Mouse (Mus musculus) ES-E14 (cell line): ENCODE data around the gene Slc9a6.

Experiments used
- CHD2 ChIP-seq: IDR thresholded peaks from 2 replicates; pipeline ENCODE4 v1.6.1; 2014; ENCODE audit warnings: mild to moderate bottlenecking, low read depth, low read length, inconsistent platforms
- HCFC1 ChIP-seq: IDR thresholded peaks from 2 replicates; pipeline ENCODE4 v1.6.1; 2012; ENCODE audit warnings: low read length, inconsistent platforms, borderline replicate concordance; ENCODE audit not compliant: insufficient read depth
- MAFK ChIP-seq: IDR thresholded peaks from 2 replicates; pipeline ENCODE4 v1.6.1; 2014; ENCODE audit warnings: mild to moderate bottlenecking, low read depth, low read length, inconsistent platforms; ENCODE audit not compliant: insufficient read depth
- ZNF384 ChIP-seq: IDR thresholded peaks from 2 replicates; pipeline ENCODE4 v1.6.1; 2012; ENCODE audit warnings: low read depth, low read length, inconsistent platforms

DNA sequence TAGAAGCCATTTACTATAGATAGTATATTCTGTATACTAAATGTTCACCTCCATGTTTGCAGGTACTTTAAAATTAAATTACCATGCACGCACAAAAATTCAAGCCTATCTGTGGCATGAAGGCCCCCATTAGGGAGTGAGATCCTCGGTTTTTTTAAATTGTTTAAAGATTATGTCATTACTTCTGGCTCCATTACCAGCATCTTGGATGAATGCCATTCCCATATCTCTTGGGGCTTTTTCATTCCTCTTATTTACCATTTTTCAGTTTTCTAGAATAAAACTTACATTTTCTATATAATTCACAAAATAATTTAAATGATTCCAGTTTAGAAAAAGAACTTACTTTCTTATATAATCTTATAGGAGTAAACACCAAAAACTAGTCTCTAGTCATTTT, 46.1 kb downstream of the Slc9a6 start:
- TF ChIP-seq HCFC1 (no peak), ZNF384 (no peak), MAFK (no peak), CHD2 (no peak)
